Mouse (Mus musculus) limb, embryonic 10.5 days (tissue): Measurements from ENCODE around the gene Limd2. TPM values are rescaled to one million over a fixed set of nuclear protein-coding genes. Genes with fewer than 3 reads are reported as not detected.

Experiments
- DNase-seq: peaks from one replicate; pipeline ENCODE4 v3.0.0-alpha.2; 2017; ENCODE audit warnings: low spot score
- H3K27ac ChIP-seq: fragments of 300-500 bp; sonication (generic); 2 replicates; pipeline ENCODE4 v1.5.1; 2016; ENCODE audit warnings: mild to moderate bottlenecking
- H3K27me3 ChIP-seq: fragments of 300-500 bp; sonication (generic); 2 replicates; pipeline ENCODE4 v1.6.1; 2016; ENCODE audit warnings: low read depth, mild to moderate bottlenecking; ENCODE audit not compliant: poor library complexity, severe bottlenecking
- H3K36me3 ChIP-seq: fragments of 300-500 bp; sonication (generic); 2 replicates; pipeline ENCODE4 v1.6.1; 2016; ENCODE audit warnings: mild to moderate bottlenecking, moderate library complexity
- H3K4me1 ChIP-seq: fragments of 300-500 bp; sonication (generic); 2 replicates; pipeline ENCODE4 v1.6.1; 2016
- H3K4me3 ChIP-seq: fragments of 300-500 bp; sonication (generic); 2 replicates; pipeline ENCODE4 v1.5.1; 2016; ENCODE audit warnings: mild to moderate bottlenecking, moderate library complexity
- H3K9me3 ChIP-seq: fragments of 300-500 bp; sonication (generic); replicated peaks from 2 replicates; pipeline ENCODE4 v1.6.1; 2016; ENCODE audit warnings: mild to moderate bottlenecking
- WGBS: fragments of 180-500 bp; shearing (Covaris S2); methylation state at CpG from one replicate; pipeline ENCODE4 v1.1.7; 2016; 5-methylcytosine and 5-hydroxymethylcytosine counted together
- polyA plus RNA-seq: library from polyadenylated mRNA; unstranded; fragments of >200 nt; fragmentation: Nextera tagmentation; extraction: Ambion mirVana; gene quantifications from 2 replicates; pipeline ENCODE4 v1.2.1, GENCODE M21; 2016

The Limd2 gene
- polyA plus RNA-seq, 1 experiment from 2014 or later, result 638 TPM

DNA sequence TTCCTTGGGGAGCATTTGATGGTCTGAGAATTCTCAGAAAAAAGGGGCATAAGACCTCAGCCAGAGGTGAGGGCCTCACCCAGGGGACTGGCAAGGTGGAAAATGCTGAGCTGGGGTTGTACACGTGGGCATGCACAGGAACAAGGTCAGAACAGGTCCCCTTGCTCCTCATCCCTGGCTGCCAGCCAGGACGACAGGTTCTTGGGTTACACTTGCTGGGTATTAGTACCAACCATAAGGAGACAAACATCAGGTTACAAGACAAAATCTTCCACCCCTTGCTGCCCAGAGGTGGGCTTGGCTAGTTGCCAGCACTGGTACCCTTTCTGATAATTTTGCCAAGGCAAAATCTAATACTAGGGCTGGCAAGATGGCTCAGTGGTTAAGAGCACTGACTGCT is 1.6 kb upstream of the Limd2 start:
- Histone ChIP-seq H3K27ac (peak overlapping the region; percentile 100; the same call in 1 of the 2 replicates), H3K9me3 (no peaks in the 10 kb centered on the region), H3K27me3 (no peaks in the 10 kb centered on the region), H3K4me1 (peaks cover 39% of the 10 kb centered on the region), H3K36me3 (peaks cover 72% of the 10 kb centered on the region), H3K4me3 (no peak overlapping the region)
- no peak for DNase-seq
- 98% methylated on average over 2 of the region's 2 CpGs for WGBS

DNA sequence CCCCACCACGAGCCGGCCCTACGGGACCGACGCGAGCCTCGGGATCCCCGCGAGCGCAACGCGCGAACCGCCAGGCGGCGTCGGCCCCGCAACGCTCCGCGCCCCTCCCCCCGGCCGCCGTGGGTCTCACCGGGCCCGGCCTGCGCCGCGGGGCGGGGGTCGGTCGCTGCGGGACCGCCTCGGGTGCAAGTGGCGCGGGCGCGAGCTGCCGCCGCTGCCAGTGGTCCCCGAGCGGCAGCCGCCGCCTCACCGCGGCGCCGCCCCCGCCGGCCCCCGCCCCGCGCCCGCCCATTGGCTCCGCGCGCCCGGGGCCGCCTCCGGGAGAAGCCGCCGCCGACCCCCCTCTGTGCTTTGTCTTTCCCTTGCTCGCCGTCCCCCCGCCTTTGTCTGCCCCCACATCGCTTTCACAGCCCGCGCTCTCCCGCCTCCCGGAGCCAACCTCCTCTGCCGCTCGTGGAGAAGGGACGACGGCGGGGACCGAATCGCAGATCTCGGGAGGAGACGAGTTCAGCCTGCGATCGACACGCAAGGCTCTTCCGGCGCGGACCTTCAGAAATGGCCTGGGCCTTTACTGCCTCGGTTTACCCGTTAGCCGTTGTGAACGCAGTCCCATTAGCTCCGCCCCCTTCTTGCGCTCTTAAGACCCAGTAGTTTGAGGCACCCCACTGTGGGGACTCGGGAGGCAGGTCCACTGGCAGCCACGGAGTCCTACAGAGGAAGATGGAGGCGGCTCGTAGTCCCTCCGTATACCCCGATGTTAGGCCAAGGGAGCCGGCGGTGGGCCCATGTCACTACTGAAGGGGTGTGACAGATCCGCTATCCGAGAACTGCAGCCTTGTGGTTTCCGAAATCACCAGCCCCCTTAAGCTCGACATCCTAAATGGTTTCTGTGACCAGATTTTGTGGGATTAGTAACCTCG is 479 bp downstream of the Limd2 start:
- H3K27ac ChIP-seq, result peak overlapping the region; percentile 100
- no peaks in the 10 kb centered on the region for H3K27me3 ChIP-seq
- WGBS, result 2% methylated on average over 105 of the region's 106 CpGs
- peaks cover 74% of the 10 kb centered on the region for H3K36me3 ChIP-seq
- H3K9me3 ChIP-seq, result no peaks in the 10 kb centered on the region
- peak; percentile 89 for DNase-seq
- peak overlapping the region; percentile 91 for H3K4me3 ChIP-seq
- peaks cover 54% of the 10 kb centered on the region for H3K4me1 ChIP-seq

DNA sequence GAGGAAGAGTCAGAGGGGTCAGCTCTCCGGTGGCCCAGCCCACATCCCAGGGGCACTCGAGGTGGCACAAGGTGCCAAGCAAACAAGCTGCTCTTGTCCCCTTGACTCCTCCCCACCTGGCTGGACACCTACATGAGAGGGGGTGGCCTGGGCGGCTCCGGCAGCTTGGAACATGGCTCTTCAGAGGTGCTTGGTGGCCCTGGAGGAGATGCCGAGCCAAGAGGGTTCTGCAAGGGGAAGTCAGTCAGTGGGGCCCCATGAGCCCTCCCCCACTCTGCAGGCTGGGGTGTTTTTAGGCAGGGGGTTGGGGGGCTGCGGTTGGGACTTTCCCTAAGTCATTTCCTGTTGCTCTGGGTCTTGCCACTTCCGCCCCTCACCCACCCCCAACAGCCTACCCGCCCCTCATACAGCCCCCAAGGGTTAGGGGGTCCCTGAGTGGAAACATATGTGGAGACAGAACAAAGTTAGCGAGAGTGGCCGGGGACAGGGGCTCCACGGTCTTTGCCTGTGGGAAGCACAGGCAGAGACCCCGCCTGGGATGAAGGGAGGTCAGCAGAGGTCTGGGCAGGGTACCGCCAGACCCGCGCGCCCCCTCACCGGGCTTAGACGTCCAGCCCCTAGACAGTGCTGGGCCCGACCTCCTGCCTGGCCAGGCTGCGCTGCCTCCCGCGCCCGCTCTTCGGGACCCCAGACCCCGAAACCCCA is 1.3 kb downstream of the Limd2 start:
- DNase-seq, result peak; percentile 82
- WGBS, result under 1% methylated on average over 25 of the region's 25 CpGs
- Histone ChIP-seq H3K36me3 (peaks cover 74% of the 10 kb centered on the region), H3K27me3 (no peaks in the 10 kb centered on the region), H3K9me3 (no peaks in the 10 kb centered on the region), H3K4me3 (peak overlapping the region; percentile 91), H3K27ac (peak overlapping the region; percentile 100), H3K4me1 (peaks cover 54% of the 10 kb centered on the region)

DNA sequence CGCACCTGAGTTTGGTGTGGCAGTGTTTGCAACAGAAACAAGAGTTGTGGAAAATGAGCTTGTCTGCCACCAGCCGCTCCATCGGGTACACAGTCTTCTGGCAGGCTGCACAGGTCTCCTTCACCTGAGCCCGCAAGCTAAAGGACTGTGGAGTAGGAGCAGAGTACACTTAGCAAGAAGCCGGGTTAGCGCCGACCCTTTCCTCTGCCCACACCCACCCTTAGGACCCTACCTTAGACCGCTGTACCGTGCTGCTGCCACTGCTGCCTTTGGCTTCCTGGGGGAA is 1.8 kb downstream of the Limd2 start:
- Histone ChIP-seq H3K4me3 (peak overlapping the region; percentile 91), H3K27ac (peak overlapping the region; percentile 100), H3K9me3 (no peaks in the 10 kb centered on the region), H3K36me3 (peaks cover 74% of the 10 kb centered on the region), H3K4me1 (peaks cover 54% of the 10 kb centered on the region), H3K27me3 (no peaks in the 10 kb centered on the region)
- DNase-seq, result no peak
- 45% methylated on average over 9 of the region's 9 CpGs for WGBS

DNA sequence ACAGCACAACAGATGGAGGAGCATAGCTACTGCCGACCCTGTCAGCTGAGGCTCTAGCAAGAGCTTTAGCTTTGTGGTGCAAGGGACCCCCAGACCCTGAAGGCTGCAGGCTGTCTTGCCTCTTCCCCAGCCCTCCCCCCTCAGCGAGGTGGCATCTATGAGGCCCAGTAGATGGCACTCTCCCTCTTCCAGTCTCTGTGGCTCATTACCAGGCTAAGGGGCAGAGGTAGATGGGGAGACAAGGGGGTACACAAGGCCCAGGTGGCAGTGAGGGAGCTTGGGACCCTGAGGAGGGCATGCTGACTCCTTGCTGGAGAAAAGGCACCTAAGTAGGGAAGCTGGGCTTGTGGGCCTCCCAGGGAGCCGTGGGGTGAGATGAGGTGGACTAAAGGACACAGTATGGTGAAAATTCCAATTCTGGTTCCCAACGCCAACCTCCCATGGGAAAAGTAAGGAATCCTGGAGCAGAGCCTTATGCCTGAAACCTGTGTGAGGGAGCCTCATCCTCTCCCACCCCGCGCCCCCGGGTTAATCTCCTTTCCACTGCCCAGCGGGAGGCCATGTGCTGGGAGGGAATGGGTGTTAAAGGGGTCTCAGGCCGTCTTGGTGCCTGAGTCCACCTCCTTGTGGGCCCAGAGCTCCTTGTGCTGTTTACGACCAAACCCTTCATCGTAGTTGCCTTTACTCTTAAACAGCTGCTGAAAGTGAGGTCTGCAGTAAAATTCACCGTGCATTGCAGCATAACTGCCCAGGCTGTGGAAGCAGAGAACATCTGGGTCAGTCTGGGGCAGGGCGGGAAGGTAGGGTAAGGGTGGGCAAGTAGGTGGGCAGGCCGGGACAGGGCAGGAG is 2.4 kb downstream of the Limd2 start:
- 65% methylated on average over 14 of the region's 14 CpGs for WGBS
- DNase-seq, result no peak
- peak overlapping the region; percentile 100 for H3K27ac ChIP-seq
- peaks cover 54% of the 10 kb centered on the region for H3K4me1 ChIP-seq
- H3K36me3 ChIP-seq, result peaks cover 74% of the 10 kb centered on the region
- H3K27me3 ChIP-seq, result no peaks in the 10 kb centered on the region
- peak overlapping the region; percentile 91 for H3K4me3 ChIP-seq
- no peaks in the 10 kb centered on the region for H3K9me3 ChIP-seq

DNA sequence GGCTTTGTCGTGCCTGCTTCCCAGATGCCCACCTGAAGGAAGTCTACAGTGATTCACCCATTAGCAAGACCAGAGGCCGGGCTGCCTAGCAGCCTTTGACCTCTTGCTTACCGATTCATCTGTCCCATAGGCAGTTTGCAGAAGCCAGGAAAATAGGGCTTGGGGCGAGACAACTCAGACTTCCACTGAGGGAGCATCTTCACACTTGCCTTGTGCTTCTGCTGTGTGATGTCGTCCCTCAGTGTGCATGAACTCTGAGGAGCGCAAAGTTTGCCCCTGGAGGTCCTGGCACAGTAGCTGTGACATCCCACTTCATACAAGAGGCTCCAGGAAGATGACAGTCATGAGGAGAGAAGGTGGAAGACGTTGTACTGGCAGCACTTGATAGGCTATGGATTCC is 3.5 kb downstream of the Limd2 start:
- Histone ChIP-seq H3K27ac (no peak overlapping the region), H3K9me3 (no peaks in the 10 kb centered on the region), H3K36me3 (peaks cover 74% of the 10 kb centered on the region), H3K4me1 (peaks cover 52% of the 10 kb centered on the region), H3K27me3 (no peaks in the 10 kb centered on the region), H3K4me3 (0 out of 2 replicates have a peak overlapping the region, but pooled peaks have one; percentile 6)
- WGBS, result 93% methylated on average over 7 of the region's 7 CpGs
- no peak for DNase-seq

DNA sequence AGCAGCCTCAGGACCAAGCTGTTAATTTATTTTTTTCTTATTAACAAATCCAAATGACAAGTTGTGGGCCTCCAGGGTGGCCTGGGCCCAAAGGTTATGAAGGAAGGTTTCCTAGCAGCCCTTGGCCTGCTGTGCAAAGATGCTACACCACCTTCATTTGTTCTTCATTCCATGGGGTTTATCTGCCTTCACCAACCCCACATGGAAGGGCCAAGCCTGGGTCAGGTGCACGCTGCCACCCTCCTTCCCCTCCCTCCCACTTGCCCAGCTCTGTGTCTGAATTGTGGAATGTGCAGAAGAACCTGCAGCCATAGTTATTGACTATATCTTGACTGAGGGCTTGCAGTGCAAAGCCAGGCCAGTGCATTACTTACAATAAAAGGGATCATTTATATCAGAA is 4.4 kb downstream of the Limd2 start:
- H3K27me3 ChIP-seq, result no peaks in the 10 kb centered on the region
- no peak overlapping the region for H3K4me3 ChIP-seq
- no peaks in the 10 kb centered on the region for H3K9me3 ChIP-seq
- WGBS, result 92% methylated on average over 1 of the region's 1 CpGs
- H3K27ac ChIP-seq, result no peak overlapping the region
- peaks cover 46% of the 10 kb centered on the region for H3K4me1 ChIP-seq
- DNase-seq, result no peak
- H3K36me3 ChIP-seq, result peaks cover 81% of the 10 kb centered on the region

DNA sequence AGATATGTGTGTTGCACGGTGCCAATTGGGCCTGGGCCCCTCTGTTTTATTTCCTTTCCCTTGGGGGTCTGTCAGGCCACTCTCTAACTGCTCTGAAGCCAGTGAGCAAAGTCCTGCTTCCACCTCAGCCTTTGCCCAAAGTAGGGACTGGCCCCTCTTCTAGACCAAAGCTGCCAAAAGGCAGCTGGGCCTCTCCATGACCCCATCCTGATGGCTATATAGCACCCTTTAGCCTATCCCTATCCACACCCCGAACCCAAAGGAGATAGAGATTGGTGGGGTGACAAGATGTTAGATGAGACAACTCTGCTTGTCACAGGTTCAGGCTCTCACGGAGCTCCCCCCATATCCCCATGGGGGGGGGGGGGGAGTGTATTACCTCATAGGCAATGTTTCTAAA is 4.9 kb downstream of the Limd2 start:
- H3K9me3 ChIP-seq, result no peaks in the 10 kb centered on the region
- no peak overlapping the region for H3K4me3 ChIP-seq
- H3K27me3 ChIP-seq, result no peaks in the 10 kb centered on the region
- no peak for DNase-seq
- peaks cover 86% of the 10 kb centered on the region for H3K36me3 ChIP-seq
- WGBS, result 48% methylated on average over 3 of the region's 3 CpGs
- no peak overlapping the region for H3K27ac ChIP-seq
- peaks cover 41% of the 10 kb centered on the region for H3K4me1 ChIP-seq

DNA sequence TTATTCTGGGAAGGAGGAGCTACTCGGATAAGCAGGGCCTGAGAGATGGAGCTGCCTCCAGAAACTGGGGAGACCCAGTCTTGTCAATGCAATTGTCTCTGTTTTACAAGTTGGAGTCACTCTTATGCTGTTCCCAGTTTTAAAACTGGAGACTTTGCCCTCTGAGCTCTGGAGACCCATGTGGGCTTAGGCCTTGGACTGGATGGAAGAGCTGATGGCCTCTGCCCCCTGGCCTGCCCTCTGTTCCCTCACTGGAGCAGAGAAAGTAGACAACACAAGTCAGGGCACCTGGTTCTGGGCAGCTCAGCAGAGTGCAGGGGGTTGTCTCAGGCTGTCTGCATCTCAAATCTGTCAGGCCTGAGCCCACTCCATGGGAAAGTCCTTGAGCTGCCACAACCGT is 5.9 kb downstream of the Limd2 start:
- 82% methylated on average over 2 of the region's 2 CpGs for WGBS
- peaks cover 36% of the 10 kb centered on the region for H3K4me1 ChIP-seq
- H3K27ac ChIP-seq, result no peak overlapping the region
- no peaks in the 10 kb centered on the region for H3K27me3 ChIP-seq
- H3K9me3 ChIP-seq, result no peaks in the 10 kb centered on the region
- H3K36me3 ChIP-seq, result peaks cover 96% of the 10 kb centered on the region
- H3K4me3 ChIP-seq, result no peak overlapping the region
- DNase-seq, result no peak

DNA sequence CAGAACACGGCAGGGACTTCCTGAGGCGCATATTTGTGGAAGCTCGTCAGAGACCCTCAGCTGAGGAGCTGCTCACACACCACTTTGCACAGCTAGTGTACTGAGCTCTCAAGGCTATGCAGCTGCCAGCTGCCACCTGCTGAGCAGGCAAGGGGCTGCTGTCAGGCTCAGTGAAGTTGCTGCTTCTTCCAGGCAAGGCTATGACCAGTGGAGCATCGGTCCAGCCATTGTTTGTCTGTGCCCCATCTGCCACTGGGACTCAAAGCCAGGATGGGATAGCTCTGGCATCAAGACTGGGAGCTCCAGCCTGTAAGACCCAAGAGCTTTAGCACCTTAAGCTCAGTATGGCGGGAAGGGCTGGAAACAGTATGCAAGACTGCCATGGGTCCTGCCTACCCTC is 6.6 kb downstream of the Limd2 start:
- Histone ChIP-seq H3K27ac (no peak overlapping the region), H3K4me1 (peaks cover 33% of the 10 kb centered on the region), H3K27me3 (no peaks in the 10 kb centered on the region), H3K36me3 (peaks cover 99% of the 10 kb centered on the region), H3K9me3 (no peaks in the 10 kb centered on the region), H3K4me3 (no peak overlapping the region)
- 80% methylated on average over 5 of the region's 5 CpGs for WGBS
- no peak for DNase-seq

DNA sequence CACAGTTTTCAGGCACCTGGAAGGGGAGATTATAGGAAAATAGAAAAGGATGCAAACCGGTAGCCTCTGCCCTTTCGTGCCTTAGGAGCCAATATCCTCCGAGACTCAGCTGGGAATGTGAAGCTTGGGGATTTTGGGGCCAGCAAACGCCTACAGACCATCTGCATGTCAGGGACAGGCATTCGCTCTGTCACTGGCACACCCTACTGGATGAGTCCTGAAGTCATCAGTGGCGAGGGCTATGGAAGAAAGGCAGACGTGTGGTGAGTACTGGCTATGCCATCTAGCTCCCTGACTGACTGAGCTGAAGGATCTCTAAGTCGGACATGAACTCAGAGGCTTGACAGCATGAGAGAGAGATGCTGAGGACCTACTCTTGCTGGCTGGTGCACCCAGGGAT is 8.5 kb downstream of the Limd2 start:
- H3K36me3 ChIP-seq, result peaks cover 100% of the 10 kb centered on the region

DNA sequence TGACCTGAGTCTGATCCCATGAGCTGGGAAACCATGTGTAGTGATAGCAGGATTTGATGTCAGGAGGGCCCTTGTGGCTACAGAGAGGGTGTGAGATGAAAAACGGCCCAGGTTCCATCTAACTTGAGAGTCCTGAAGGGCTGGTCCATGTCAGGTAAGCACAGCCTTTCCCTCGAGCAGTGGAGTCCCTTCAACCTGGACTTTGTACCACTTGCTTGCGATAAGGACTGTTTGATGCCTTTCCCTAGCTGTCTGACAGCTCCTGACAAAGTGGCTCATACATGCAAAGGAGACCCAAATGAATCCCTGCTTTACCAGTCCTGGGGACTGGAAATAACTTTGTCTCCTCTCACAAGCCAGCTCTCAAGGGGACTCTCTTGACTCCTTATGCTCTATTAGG is 9.4 kb downstream of the Limd2 start:
- 93% methylated on average over 3 of the region's 3 CpGs for WGBS
- H3K9me3 ChIP-seq, result no peaks in the 10 kb centered on the region
- H3K27me3 ChIP-seq, result no peaks in the 10 kb centered on the region
- peaks cover 97% of the 10 kb centered on the region for H3K36me3 ChIP-seq
- H3K4me3 ChIP-seq, result no peak overlapping the region
- no peak for DNase-seq
- H3K4me1 ChIP-seq, result peaks cover 5% of the 10 kb centered on the region; the same call in 1 of the 2 replicates
- H3K27ac ChIP-seq, result no peak overlapping the region

More for the DNA sequence above, 8.5 kb downstream of the Limd2 start:
- Histone ChIP-seq H3K27me3 (no peaks in the 10 kb centered on the region), H3K4me1 (peaks cover 13% of the 10 kb centered on the region), H3K27ac (no peak overlapping the region), H3K9me3 (no peaks in the 10 kb centered on the region), H3K4me3 (no peak overlapping the region)
- 81% methylated on average over 8 of the region's 8 CpGs for WGBS
- no peak for DNase-seq
